Mouse (Mus musculus) Patski (cell line): ENCODE measurements around the gene Pdgfc. TPM values are rescaled to one million over a fixed set of nuclear protein-coding genes. Genes with fewer than 3 reads are reported as not detected.
"Not testable (repeated sequence)": the region's sequence is repeated elsewhere in the genome, so short reads cannot be mapped to it uniquely, and the experiment has no call there.

Experiments used
- ATAC-seq: fragments of 100-300 bp; one replicate; pipeline ENCODE4 v1.8.0; 2021
- CTCF ChIA-PET: fragments of 350-600 bp; sonication (Branson Sonifier 250); formaldehyde crosslinking; loops from one replicate; lab custom pipeline; 2022; ENCODE audit warnings: inconsistent platforms; lab: Charles Lee
- POLR2A ChIA-PET: fragments of 350-600 bp; sonication (Branson Sonifier 250); formaldehyde crosslinking; loops from one replicate; lab custom pipeline; 2022; ENCODE audit warnings: antibody characterized with exemption, inconsistent platforms; lab: Charles Lee
- DNase-seq: peaks from one replicate; pipeline ENCODE4 v3.0.0-alpha.2; 2011; ENCODE audit warnings: low read depth, low spot score
- H3K27me3 ChIP-seq: fragments of 371-371 bp; one replicate; pipeline ENCODE4 v1.5.1; 2021
- CTCF ChIP-seq: fragments of 100-300 bp; IDR thresholded peaks from one replicate; pipeline ENCODE4 v1.5.1; 2021
- in situ Hi-C: fragments of 300-500 bp; cut with MboI; formaldehyde crosslinking; loops from 3 replicates; pipeline ENCODE4 v1.11.1; 2018; ENCODE audit warnings: low pct_unique_long_range_greater_than_20kb, mixed read lengths
- polyA plus RNA-seq: library from polyadenylated mRNA; unstranded; gene quantifications from one replicate; pipeline ENCODE4 v1.2.3, GENCODE M21; 2021

Gene Pdgfc
- polyA plus RNA-seq, 1 experiment from 2014 or later, result 34.7 TPM

DNA sequence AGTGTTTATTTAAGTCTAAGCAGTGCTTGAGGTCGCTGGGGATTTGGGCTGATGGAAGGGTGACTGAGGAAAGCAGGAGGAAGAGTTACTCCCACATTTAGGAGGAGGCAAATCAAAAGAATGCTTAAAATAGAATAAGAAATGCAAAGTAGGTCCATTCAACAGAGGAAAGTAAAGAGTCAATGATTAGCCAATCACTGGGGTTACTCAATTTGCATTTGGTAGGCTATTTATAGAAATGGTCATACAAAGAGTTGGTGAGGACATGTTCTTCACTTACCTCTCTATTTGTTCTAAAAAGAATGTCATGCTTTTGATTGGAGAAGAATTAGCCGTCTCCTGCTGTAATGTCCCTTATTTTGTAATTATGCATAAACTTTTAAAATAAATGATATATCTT, 90.8 kb downstream of the Pdgfc start:
- in situ Hi-C loops, result no loop called here
- ChIA-PET POLR2A (no interaction called here), CTCF (interaction anchor here (0.6 to 2.2 kb wide), 6 partner anchors 9 to 227 kb away, joined by 3 to 6 read pairs (median 3); no protein-coding TSS in a partner anchor)
- TF ChIP-seq CTCF, result no peak
- peak; percentile 31 for ATAC-seq
- H3K27me3 ChIP-seq, result no peaks in the 10 kb centered on the region
- no peak for DNase-seq

DNA sequence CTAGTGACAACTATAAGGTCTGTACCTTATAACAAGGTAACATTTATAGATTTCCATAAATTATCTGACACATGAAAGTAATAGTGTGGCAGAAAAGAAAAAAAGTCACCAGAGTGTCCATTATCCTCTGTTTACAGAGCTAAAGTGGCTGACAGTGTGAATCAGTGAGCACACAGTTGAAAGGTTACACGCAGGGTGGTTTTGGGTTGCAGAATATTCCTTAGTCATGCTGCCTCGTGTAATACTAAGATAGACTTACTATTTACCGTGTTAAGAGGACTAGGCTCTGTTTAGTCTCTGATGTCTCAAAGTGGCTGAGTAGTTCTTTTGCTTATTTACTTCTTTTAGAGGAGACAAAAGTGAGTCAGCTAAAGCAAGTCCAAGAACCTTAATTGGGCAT, 100.8 kb downstream of the Pdgfc start:
- ATAC-seq (no peak), DNase-seq (no peak)
- ChIA-PET POLR2A (interaction anchor here (0.5 kb wide), 1 partner anchor 231 kb away, joined by 3 read pairs; no protein-coding TSS in a partner anchor), CTCF (interaction anchor here (1.0 to 1.8 kb wide), 3 partner anchors 10 to 37 kb away, joined by 3 to 6 read pairs (median 4); no protein-coding TSS in a partner anchor)
- no peaks in the 10 kb centered on the region for H3K27me3 ChIP-seq
- in situ Hi-C loops, result no loop called here
- TF ChIP-seq CTCF, result no peak

DNA sequence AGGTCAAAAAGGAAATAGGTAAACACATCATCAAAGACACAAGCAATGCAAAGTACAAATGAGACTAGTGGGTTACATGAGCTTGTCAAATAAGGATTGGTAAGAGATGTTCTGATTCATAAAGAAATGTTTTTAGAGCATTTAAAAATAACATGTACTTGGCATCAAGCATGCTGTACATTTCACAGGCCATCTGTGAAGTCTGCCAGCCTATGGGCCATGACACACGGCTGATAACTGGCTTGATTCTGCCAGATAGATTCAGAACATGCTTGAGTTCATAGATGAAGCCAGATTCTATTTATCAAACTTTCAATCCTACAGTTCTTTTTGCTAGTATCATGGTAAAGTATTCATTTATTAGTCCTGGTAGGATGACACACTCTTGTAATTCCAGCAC, 101.8 kb downstream of the Pdgfc start:
- POLR2A ChIA-PET, CTCF ChIA-PET, ATAC-seq, H3K27me3 ChIP-seq, in situ Hi-C loops, DNase-seq: not testable (repeated sequence)

DNA sequence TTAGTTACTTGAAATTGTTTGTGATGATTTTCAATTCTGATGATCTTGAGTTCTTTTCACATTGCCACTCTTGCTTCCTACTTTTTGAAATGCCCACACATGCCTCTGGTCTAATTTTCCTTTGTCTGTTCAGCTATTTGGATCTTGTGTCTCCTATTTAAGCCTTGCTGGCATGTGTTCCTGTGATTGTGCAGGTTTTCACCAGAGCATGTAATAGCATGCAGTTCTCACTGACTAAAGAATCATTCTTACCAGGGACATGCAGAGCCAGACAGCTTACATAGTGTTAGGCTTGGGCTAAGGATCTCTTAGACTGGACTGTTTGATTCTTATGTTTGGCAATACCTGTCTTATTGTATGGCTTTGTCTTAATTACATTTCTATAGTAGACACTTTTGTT, 107.5 kb downstream of the Pdgfc start:
- CTCF ChIA-PET, result interaction anchor here (1.1 to 1.4 kb wide), 2 partner anchors 10 to 20 kb away, joined by 3 to 4 read pairs; no protein-coding TSS in a partner anchor
- ATAC-seq (no peak), DNase-seq (no peak)
- H3K27me3 ChIP-seq, result no peaks in the 10 kb centered on the region
- in situ Hi-C loops, result no loop called here
- TF ChIP-seq CTCF, result no peak
- POLR2A ChIA-PET, result no interaction called here

DNA sequence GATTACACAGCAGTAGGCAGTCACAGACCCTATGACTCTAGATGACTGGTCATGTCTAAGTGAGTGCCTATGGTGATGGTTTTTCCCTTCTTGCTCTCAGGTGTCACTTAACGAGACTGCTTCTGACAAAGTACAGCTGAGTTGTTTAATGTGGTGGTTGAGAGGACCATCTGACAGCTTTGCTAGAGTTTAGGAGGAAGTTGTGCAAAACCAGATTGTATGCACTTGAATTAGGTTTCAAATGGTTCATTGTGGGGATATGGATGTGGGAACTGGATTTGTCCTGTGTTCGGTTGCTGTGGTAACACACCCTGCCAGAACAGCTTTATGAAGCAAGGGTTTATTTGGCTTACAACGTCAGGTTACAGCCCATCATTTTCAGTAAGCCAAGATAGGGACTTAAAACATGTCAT, 112.9 kb downstream of the Pdgfc start:
- ChIA-PET CTCF (interaction anchor here (1.0 kb wide), 2 partner anchors 10 to 15 kb away, joined by 3 read pairs; no protein-coding TSS in a partner anchor), POLR2A (interaction anchor here (0.5 kb wide), 1 partner anchor 1367 kb away, joined by 4 read pairs; no protein-coding TSS in a partner anchor)
- TF ChIP-seq CTCF, result no peak
- DNase-seq, result no peak
- ATAC-seq, result no peak
- in situ Hi-C loops, result no loop called here
- no peaks in the 10 kb centered on the region for H3K27me3 ChIP-seq

DNA sequence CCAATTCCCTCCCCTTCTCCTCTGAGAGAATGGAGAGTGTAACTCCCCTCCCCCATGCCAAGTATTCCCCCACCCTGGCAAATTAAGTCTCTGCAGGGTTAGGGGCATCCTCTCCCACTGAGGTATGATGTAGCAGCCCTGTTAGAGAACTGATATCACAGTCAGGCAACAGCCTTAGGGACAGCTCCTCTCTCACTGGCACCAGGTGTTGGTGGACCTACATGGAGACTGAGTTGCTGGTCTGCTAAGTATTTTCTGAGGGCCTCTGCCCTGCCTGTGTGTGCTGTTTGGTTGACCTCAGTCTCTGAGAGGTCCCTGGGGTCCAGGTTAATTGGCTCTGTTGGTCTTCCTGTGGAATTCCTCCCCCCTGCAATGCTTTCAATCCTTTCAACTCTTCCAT, 114.0 kb downstream of the Pdgfc start:
- TF ChIP-seq CTCF, result no peak
- ChIA-PET CTCF (no interaction called here), POLR2A (no interaction called here)
- no peaks in the 10 kb centered on the region for H3K27me3 ChIP-seq
- in situ Hi-C loops, result no loop called here
- ATAC-seq (no peak), DNase-seq (no peak)

DNA sequence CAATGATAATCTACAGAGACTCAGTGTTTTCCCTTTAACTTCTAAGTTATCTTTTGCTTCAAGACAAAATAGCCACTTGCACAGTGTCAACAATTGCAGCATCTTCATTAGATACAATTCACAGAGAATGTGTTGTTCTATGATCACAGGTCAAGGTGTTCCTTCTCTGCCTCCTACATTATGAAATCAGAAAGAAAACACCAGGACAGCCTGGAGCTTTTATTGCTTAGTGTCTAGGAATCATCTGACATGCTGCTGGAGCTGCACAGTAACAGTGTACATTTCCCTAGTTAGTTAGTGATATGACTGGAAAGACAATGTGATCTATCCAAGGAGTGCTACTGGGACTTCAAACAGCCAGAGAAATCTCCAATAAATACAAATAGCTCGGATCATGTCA, 118.2 kb downstream of the Pdgfc start:
- DNase-seq (no peak), ATAC-seq (no peak)
- no peaks in the 10 kb centered on the region for H3K27me3 ChIP-seq
- ChIA-PET POLR2A (interaction anchor here (0.7 kb wide), 1 partner anchor 120 kb away, joined by 5 read pairs; no protein-coding TSS in a partner anchor), CTCF (interaction anchor here (1.3 to 1.8 kb wide), 3 partner anchors 10 to 113 kb away, joined by 4 to 8 read pairs (median 4); no protein-coding TSS in a partner anchor)
- in situ Hi-C loops, result no loop called here
- no peak for TF ChIP-seq CTCF

DNA sequence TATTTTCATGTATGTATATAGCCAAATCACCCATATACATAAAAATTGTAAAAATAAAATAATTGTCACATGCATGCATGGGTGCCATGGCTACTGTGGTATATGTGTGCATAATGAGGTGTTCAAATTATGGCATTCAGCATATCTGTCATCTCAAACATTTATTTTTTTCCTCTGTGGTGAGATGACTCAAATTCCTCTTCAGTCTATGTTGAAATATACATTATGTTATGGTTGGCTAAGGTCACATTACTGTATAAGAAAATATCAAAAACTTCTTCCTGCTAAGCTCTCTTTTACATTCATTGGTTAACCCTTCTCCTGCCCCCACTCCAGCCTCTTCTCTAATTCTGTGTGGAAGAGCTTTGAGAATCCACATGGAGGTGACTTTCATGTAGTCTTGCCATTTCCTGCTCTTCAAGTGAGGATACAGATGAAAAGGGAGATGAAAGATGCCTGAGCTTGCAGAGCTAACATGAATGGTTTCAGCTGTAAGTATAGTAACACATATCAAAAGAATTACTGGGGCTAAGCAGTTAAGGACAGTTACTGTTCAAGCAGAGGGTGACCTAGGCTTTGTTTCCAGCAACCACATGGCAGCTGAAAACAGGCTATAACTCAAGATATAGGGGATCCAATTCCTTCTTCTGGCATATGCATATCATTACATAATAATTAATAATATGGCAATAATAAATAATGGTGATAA, 124.4 kb downstream of the Pdgfc start:
- ATAC-seq (no peak), DNase-seq (no peak)
- in situ Hi-C loops, result no loop called here
- ChIA-PET CTCF (interaction anchor here (0.8 to 1.4 kb wide), 4 partner anchors 8 to 119 kb away, joined by 3 to 4 read pairs (median 3); no protein-coding TSS in a partner anchor), POLR2A (interaction anchor here (0.6 kb wide), 1 partner anchor 1240 kb away, joined by 5 read pairs; no protein-coding TSS in a partner anchor)
- H3K27me3 ChIP-seq, result no peaks in the 10 kb centered on the region
- TF ChIP-seq CTCF, result no peak

DNA sequence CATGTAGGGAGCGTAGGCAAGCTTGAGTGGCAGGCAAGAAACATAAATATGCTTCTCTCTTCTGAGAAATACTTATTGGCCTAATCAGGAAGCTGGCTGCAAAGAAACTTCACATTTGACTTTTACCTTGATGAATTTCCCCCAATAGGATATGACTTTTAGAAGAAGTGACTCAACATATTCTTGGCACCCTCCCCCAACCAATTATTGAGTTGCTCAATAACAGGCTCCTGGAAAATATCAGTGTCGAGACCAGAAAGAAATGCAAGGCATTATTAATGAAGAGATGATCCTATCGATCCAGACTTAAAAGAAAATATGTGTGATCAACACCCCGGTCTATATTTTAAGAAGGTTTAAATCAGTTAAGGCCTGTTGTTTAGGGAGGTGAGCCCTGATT, 125.9 kb downstream of the Pdgfc start:
- no peak for ATAC-seq

DNA sequence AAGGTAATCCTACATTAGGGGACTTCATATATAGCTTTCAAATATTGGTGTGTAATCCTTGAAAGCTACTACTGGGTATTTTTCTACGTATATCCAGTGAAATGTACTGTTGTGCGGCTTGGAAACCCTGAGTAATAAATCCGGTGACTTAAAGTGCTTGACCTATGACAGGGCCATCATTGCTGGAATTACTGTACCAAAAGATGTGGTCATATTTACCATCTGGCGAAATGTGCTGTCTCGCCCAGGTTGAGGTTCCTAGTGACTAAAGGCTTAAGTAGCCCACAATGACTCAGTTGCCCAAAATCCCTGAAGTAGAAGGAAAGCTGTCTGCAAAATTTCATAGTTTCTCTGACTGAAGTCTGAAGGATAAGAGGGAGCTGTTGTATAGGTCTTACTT, 127.9 kb downstream of the Pdgfc start:
- H3K27me3 ChIP-seq, result no peaks in the 10 kb centered on the region
- CTCF ChIA-PET, result interaction anchor here (0.9 to 1.9 kb wide), 8 partner anchors 9 to 125 kb away, joined by 3 to 8 read pairs (median 3); no protein-coding TSS in a partner anchor
- ATAC-seq (peak; percentile 26), DNase-seq (peak; percentile 49)
- POLR2A ChIA-PET, result interaction anchor here (1.3 kb wide), 1 partner anchor 23 kb away, joined by 4 read pairs; no protein-coding TSS in a partner anchor
- TF ChIP-seq CTCF, result no peak
- in situ Hi-C loops, result no loop called here

More for the DNA sequence above, 125.9 kb downstream of the Pdgfc start:
- in situ Hi-C loops, result no loop called here
- ChIA-PET POLR2A (no interaction called here), CTCF (interaction anchor here (1.5 kb wide), 1 partner anchor 60 kb away, joined by 4 read pairs; no protein-coding TSS in a partner anchor)
- no peak for DNase-seq
- H3K27me3 ChIP-seq, result no peaks in the 10 kb centered on the region
- no peak for TF ChIP-seq CTCF
